Mouse (Mus musculus) large intestine, adult 2 months (tissue): ENCODE measurements at regions not wholly inside any gene's neighbourhood (a gene's known extent, or its start where the extent isn't known, plus 50 kb on each side); places are given as distances from the start of the nearest gene placed in this dataset.
"Not testable (repeated sequence)": the region's sequence is repeated elsewhere in the genome, so short reads cannot be mapped to it uniquely, and the experiment has no call there.

Source experiments
- DNase-seq: peaks from one replicate; pipeline ENCODE4 v3.0.0-alpha.2; 2012; ENCODE audit warnings: low read depth, low spot score
- WGBS: fragments of 180-500 bp; shearing (Covaris S2); methylation state at CpG from one replicate; pipeline ENCODE4 v1.1.7; 2018; 5-methylcytosine and 5-hydroxymethylcytosine counted together

DNA sequence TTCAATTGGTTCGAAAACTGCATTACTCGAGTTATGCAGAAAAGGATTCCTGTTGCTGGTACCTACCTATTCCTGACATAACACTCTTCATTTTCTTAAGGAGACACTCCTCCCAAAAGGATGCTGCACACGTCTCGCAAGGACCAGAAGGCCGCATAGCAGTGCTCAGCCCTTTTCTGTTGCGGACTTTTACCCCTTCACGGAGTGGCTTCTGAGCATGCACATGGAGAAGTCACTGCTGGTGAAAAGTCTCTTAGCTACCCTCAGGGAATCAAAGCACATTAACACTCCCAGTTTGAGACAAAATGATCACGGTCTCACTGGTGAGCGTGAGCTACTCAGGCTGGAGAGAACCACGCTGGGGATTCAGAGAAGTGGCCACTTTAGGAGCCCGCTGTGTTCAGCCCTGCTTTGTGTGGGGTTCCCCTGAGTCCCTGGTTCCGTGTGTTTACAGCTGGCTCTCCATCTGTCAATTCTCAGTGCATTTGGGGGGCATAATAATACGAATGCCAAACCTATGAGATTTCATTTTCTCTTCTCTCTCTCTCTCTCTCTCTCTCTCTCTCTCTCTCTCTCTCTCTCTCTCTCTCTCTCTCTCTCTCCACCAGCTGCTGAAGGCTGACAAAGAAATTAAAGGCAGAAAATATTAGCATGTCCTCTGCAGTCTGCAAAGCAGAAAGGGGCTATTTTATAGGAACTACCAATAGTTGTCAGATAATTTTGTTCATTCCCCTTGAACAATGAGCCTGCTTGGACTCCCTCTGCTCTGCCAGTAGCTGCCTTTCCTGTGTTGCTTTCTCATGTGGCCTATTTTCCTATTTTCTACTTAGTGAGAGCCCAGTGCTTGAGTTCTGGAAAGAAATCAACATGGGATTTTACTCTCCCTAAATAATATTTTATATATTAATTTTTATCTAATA is 160.7 kb downstream of the Basp1 start:
- DNase-seq, result no peak
- 81% methylated on average over 13 of the region's 13 CpGs for WGBS

DNA sequence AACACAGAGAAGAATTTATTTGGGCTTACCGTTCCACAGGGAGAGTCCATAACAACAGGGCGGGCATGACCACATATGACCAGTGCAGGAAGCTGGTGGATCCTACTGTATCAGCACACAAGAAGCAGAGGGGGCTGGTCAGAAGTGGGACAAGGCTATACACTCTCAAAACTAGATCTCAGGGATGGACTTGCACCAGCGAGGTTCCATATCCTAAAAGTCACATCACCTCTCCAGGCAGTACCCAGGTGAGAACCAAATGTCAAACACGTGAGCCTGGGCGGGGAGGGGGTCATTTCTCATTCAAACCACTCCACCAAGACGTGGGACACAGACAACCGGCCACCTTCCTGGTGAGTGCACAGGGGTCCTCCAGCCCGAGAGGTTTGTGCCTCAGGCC is 167.9 kb downstream of the Basp1 start:
- no peak for DNase-seq
- WGBS, result 87% methylated on average over 8 of the region's 8 CpGs

GRCm38 (mm10) chr15:25237665-25238664 is 175.6 kb downstream of the Basp1 start:
- no peak for DNase-seq
- WGBS, result 59% methylated on average over 18 of the region's 18 CpGs

DNA sequence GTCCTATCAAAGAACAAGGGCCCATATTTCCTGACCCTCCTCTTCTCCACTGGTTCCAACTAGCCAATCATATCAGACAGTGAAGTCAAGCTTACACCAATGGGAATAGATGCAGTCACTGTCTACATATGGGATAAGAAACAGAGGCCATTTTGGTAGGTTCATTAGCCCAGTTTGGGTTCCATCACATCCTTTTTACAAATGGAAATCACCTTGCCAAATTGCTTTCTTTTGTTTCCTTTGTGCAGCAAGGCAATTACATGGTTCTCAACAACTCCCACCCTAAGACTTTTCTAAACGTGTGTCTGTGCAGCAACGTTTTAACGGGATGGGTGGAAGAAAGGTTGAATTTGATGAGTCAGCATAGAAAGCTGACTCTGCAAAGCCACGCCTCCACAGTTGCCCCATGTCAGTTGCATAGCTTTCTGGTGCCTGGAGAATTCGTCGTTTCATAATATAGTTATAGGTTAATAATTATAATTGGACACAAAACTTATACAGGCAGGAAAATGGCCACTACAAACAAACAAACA is 177.3 kb downstream of the Basp1 start:
- 79% methylated on average over 6 of the region's 6 CpGs for WGBS
- DNase-seq, result no peak

DNA sequence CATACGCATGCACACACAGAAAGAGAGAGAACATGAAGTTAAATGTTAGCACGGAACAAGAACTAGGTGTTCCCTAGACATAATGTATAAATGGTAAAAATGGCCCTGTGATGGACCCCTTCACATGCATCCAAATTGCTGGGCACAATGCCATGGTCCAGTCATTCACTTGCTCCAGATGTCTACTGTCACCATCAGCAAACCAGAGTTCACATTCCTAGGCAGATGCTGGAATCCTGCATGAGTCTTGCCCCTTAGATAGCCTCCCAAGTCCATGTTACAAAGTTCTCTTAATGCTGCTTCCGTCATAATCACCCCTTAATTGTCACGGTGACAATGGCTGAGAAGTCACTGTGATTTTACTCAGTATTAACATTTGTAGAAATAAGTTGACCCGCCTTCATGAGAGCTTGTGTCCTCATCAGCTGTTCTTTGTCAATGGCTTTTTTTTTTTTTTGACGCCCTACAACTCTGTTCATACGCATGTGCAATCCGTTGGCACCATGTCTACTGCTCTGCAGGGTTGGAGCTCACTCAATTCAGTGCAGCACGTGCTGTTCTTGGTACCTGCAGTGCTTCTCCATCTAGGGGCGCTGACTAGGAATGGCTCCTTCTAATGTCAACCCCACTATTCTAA is 179.4 kb downstream of the Basp1 start:
- DNase-seq, result no peak
- 84% methylated on average over 10 of the region's 10 CpGs for WGBS

DNA sequence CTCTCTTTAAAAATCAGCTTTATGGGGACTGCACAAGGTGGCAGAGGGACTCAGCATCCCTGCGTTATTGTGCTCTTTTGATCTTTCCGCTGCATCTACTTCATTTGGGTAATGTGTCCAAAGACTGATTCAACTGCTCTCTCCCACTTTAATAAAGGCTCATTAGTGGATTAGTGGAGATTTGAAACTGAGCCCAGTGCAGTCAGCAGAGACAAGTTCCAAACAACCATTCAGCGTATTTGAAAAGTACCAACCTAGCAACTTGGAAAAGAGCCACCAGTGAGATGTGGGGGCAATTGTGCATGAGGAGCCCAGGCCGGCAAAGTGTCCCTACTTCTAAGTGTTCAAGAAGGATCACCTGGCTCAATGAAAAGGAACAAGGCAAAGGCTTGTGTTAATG is 183.4 kb downstream of the Basp1 start:
- 88% methylated on average over 4 of the region's 4 CpGs for WGBS
- DNase-seq, result no peak

- no peak for DNase-seq
- WGBS, result 91% methylated on average over 11 of the region's 11 CpGs
These were observed 183.8 kb downstream of the Basp1 start for GRCm38 (mm10) chr15:25229807-25230206.

DNA sequence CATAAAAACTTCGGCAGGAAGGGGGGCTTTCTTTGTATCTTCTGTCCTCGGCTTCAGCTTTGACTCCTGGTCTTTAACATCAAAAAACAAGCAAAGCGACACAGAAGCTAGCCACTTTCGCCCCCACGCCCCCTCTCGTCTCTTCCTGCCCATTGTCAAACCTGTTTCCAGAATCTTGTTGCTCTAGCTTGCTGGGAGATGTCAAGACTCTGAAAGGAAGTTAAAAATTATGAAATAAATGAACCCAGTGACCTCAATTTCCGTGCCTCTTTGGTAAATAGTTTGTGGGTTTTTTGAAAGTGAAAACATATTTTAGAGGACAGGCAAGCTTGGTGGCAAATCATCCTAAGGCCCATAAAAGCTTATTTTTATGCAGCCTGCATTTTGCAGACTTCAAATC is 186.1 kb downstream of the Basp1 start:
- WGBS, result 36% methylated on average over 7 of the region's 7 CpGs
- no peak for DNase-seq

GRCm38 (mm10) chr15:25225936-25226335 is 187.6 kb downstream of the Basp1 start:
- no peak for DNase-seq
- 32% methylated on average over 3 of the region's 3 CpGs for WGBS

GRCm38 (mm10) chr15:25225431-25225830 is 188.1 kb downstream of the Basp1 start:
- no peak for DNase-seq
- 70% methylated on average over 3 of the region's 3 CpGs for WGBS

GRCm38 (mm10) chr15:25221749-25222148 is 191.8 kb downstream of the Basp1 start:
- DNase-seq, result no peak
- 76% methylated on average over 4 of the region's 4 CpGs for WGBS

DNA sequence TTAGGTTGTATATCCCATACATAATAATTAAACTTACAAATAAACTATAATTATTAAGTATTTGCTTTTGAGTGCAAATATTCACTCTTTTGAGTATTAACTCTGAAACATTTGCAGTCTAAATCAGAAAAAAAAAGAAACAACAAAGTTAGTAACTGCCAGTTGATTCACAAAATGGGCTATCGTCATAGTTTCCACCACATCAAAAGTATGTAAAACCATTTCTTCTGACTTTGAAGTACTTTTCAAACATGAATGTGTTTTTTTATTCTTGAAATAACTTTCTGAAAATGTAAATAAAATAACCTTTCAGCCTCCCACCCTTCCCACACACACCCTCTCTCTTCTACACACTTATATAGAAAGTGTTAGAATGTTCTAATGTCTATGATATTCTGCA is 197.2 kb downstream of the Basp1 start:
- no peak for DNase-seq
- 86% methylated on average over 1 of the region's 1 CpGs for WGBS

DNA sequence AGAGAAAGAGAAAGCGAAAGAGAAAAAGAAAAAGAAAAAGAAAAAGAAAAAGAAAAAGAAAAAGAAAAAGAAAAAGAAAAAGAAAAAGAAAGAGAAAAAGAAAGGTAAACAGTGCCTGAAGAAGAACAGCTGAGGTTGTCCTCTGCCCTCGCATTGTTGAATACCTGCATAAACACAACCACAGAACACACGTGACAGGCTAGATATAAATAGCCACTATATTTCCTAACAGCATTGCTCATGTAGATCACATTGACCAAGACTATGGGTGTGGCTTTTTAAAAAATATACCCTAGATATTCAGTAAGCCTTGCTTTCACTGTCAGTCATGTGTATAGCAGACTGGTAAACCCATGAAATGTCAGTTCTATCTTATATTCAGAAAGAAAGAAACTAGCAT is 211.5 kb downstream of the Basp1 start:
- no peak for DNase-seq
- WGBS, result 77% methylated on average over 3 of the region's 3 CpGs

DNA sequence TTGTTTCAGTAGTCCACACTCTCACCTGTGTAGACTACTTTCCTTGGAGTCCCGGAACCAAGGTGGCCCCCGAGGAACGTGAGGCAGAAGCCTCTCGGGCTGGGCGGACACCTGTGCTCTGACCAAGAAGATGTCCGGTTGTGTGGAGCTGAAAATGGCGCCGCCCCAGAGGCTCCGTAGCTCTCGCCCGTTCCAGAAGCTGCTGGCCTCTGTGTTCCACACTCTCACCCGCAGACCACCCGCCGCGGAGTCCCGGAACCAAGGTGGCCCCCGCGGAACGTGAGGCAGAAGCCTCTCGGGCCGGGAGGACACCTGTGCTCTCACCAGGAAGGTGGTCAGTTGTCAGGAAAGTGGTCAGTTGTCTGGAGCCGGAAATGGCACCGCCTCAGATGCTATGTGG is 213.3 kb downstream of the Basp1 start:
- 88% methylated on average over 23 of the region's 23 CpGs for WGBS

GRCm38 (mm10) chr15:25187881-25188326 is 225.7 kb downstream of the Basp1 start:
- DNase-seq, result no peak
- 40% methylated on average over 2 of the region's 2 CpGs for WGBS

More for the DNA sequence above, 213.3 kb downstream of the Basp1 start:
- DNase-seq, result not testable (repeated sequence)

DNA sequence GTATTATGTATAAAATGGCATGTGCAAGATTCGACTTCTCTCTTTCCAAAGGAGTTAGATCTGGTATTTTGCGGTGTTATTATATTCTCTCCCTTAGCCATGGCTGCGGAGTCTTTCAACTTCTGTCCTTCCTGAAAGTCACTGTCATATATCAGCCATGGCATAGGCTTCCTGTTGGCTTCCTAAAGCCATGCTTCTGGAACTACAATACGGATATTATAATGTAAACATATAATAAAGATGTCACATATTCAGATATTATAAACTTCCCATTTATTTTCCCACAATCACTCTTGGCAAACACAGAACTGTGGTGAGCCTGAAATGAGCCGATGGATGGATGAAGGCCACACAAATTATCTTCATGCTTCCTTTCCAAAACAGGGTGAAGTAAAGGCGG is 240.8 kb downstream of the Basp1 start:
- no peak for DNase-seq
- 64% methylated on average over 6 of the region's 6 CpGs for WGBS

DNA sequence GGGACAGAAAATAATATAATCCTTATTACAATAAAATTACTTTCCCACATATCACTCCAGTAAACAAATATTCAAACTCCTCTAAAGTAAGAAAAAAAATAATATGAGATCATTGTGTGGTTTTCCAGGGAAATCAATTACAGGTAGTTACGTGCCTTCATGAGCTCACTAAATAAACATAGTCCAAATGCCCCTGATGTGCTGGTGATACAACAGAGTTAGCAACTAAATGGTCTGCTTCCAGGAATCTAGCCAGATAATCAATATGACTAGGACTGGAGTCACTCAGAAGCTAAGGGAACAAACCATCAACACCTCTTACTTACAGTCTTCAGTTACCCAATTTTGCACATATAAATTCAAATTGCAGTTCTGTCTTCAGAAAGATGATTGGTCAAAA is 267.2 kb downstream of the Basp1 start:
- DNase-seq, result no peak
- WGBS, result 57% methylated on average over 1 of the region's 1 CpGs

- 71% methylated on average over 1 of the region's 1 CpGs for WGBS
- DNase-seq, result no peak
These were observed 269.3 kb downstream of the Basp1 start for GRCm38 (mm10) chr15:25144228-25144627.

DNA sequence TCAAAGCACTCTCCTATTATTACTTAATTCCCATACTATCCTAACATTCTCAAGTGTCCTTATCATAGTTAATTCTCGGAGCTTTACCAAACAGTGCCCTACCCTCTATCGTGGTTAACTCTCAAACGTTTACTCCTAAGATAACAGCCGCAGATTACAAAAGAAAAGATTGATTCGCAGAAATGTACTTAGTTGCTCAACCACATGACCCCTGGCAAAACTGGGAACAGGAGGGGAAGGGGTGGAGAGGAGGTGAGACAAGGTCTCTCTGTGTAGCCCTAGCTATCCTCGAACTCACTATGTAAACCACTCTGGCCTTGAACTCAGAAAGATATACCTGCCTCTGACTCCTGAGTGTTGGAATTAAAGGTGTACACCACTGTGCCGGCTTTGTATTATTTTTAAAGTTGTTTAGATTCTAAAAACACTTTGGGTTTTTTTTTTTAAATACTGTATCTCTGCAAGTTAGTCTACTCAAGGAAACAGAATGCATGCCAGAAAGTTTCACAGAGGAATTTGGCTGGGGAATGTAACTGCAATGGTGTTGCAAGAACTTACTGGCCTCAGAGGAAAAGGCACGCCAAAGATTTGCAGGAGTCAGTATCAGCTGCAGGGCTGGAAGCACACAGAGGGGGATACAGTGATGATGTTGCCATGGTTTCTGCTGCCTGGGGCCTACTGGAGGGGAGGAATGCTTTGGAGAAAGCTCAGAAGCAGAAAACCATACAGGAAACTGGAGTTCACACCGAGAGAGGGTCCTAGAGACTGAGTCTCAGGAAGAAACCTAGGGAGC is 273.0 kb downstream of the Basp1 start:
- no peak for DNase-seq
- 45% methylated on average over 9 of the region's 9 CpGs for WGBS
